Mouse (Mus musculus) ES-E14 (cell line): ENCODE data around the gene Mlst8.

ENCODE experiments used
- HCFC1 ChIP-seq: IDR thresholded peaks from 2 replicates; pipeline ENCODE4 v1.6.1; 2012; ENCODE audit warnings: low read length, inconsistent platforms, borderline replicate concordance; ENCODE audit not compliant: insufficient read depth
- MAFK ChIP-seq: IDR thresholded peaks from 2 replicates; pipeline ENCODE4 v1.6.1; 2014; ENCODE audit warnings: mild to moderate bottlenecking, low read depth, low read length, inconsistent platforms; ENCODE audit not compliant: insufficient read depth

- TF ChIP-seq MAFK (no peak), HCFC1 (no peak)
These were observed 45.9 kb upstream of the Mlst8 start for GRCm38 (mm10) chr17:24524734-24525133.
